Mouse (Mus musculus): Measurements from ENCODE around the gene Fgf16.

The Fgf16 gene

GRCm38 (mm10) chrX:105764162-105765004 lies at the start of gene Fgf16:
Fgf16 (plus strand) TSS chrX:105764279.
- peak; percentile 8 to 11 for DNase-seq

- no peak for DNase-seq
Observed at GRCm38 (mm10) chrX:105714740-105715139, 49.3 kb upstream of the Fgf16 start.

DNA sequence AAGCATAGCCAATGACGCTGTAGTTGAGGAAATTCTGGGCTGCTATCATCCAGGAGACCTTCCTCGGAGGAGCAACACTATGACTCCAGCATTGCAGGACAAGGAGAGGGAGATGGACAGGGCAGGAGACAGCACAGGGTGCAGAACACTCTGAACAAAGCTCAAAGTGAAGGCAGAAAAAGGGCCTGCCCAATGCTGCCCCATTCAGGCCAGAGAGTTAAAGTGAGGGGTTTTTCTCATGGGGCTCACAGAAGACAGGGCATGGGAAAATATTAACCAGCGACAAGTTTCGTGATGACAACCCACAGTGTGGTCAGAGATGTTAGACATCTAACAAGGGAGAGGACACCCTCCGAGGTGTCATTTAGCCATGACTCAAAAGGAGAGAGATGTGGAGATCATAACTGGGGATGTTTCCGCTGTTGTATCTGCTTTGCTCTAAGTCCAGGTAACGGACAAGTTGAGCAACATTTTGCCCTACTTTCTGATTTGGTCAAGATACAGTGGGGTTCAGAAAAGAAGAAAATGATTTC lies 48.2 kb upstream of the Fgf16 start:
- DNase-seq, result no peak

- DNase-seq, result no peak
Observed at GRCm38 (mm10) chrX:105718388-105718787, 45.7 kb upstream of the Fgf16 start.

DNA sequence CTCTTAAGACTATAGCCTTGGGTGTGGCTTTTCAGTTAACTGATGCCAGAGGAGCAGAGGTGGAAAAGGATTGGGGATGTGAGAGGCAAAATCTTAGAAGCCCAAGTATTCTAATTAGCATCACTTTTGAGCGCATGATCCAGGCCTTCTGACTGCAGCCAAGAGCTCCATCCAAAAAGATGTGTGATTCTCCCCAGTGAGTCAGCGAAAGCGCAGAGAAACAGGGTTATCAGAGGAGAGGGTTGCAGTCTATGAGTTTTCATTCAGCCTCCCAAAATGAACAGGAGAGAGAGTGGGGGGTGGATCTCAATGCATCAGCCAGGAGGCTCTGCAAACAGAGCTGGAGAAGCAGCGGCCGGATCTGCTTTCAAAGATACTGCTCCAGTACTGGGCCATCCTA lies 45.1 kb upstream of the Fgf16 start:
- DNase-seq, result no peak

GRCm38 (mm10) chrX:105724174-105724573 lies 39.9 kb upstream of the Fgf16 start:
- no peak for DNase-seq

- peak; percentile 28 to 61 for DNase-seq
Observed at GRCm38 (mm10) chrX:105762847-105763527, 1.1 kb upstream of the Fgf16 start.

DNA sequence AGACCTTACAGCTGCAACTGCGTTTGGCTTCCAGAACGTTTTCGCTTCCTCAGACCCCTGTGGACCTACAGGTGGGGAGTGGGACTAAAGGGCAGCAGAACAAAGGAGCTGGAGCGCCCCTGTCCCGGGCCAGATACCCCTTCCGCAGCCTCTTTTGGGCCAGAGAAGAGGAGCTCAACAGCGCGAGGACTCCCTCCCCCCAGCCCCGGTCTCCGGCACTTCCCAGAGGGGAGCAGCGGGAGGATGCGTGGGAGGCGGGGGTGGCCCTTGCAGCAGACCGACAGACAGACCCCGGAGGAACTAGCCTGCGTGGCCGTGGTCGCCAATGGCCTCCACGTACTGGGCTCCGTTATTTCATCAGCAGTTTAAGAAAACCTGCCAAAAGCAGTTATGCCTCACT lies 467 bp upstream of the Fgf16 start:
- peak; percentile 30 for DNase-seq

DNA sequence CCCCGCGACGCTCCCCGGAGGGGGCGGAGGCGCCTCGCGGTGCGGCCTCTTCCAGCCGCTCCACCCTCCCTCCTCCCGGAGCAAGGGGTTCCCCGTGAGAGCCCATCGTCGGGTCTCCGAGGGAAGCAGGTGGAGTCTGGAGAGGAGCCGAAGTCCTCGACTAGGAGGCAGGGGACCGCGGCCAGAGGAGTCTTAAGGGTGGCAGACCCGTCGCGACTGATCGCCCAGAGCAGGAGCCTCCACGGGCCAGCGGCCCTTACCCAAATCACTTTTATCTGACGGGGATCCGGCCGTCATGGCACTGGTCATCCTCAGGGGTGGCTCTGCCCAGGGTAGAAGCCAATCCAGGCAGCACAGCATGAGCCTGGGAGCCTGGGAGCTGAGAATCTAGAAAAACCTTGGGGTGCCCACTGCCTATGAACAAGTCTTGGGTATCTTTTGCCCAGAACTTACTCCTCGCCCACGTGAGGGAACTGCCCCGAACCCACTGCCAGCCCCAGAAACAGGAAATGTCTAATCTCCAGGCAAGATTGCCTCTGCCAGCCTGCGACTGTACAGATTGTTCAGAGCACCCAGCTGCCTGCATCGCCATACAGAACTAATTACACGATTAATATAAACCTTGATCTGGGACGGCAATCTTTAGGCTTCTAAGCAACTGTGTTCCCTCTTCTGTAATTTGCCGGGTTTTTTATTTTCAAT lies 1.1 kb downstream of the Fgf16 start:
- DNase-seq, result peak in 1 of 2 experiments; percentile 7

- no peak for DNase-seq
Observed at GRCm38 (mm10) chrX:105766013-105766412, 1.9 kb downstream of the Fgf16 start.

DNA sequence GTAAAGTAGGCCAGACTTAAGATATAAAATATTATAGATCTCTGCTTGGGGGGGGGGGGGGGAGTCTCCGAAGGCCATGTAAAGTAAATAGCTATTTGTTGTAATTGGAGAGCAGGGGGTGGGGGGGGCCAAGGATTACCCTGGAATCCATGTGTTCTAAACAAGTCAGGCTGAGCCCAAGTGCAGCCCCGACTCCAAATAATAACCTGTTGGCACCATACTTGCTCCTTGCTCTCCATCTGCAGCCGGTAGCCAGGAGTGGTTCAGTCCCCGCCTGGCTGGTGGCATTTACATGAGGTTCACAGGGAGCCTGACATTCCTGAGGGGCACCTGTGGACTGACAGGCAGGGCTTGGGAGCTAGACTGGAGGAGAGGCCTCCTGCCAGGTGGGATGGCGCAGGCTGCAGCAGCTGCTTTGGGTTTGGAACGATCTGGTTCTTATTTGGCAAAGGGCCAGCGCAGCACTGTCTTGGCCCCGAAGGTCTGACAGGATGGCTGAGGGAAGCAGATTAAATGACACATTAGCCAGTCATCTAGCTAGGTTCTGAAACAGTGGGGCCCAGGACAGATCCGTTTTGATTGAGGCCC lies 3.2 kb downstream of the Fgf16 start:
- DNase-seq, result peak; percentile 15

DNA sequence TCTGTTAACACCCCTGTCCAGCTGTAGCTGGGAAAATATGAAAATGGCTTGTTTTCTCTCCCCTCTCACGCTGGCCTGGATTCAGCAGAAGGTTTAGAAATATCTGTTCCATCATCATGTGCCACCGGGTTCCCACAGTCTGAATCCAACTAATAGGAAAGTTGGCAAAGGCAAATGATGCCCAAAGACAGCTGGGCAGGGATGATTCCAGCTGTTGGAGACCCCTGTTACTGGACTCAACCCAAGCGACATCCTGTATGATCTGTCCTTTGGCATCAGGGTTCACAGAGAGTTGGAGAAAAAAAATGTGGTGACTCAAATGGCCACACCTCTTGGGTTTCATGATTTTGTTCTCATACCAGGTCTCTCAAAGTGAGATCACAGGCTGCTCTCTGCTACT lies 3.9 kb downstream of the Fgf16 start:
- DNase-seq, result no peak

GRCm38 (mm10) chrX:105773281-105773680 lies 9.2 kb downstream of the Fgf16 start:
- DNase-seq, result no peak

DNA sequence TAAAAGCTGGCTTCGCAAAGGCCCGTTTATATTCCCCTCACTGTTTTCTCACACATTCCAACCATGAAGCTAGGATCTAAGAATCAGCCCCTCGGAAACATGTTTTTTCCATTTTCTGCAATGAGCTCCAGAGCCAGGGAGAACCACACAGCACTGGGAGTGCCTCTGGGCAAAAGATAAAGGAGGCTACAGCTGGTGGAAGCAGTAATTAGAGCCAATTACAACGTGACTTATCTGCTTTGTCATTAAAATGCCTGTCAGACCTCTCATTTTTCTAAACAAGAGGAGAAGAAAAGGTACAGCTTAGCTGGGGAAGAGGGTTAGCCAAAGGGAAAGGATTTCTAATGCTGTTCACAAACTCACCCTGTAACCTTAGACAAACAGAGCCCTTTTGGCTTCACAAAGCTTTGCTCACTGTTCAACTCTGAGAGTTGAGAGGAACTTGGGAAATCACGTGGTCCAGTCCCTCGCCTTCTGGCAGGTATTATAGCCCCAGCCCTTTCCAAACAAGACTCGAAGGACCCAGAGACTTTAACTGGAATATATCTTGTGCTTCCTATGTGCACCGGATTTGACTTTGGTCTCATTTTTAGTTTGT lies 30.8 kb downstream of the Fgf16 start:
- no peak for DNase-seq

DNA sequence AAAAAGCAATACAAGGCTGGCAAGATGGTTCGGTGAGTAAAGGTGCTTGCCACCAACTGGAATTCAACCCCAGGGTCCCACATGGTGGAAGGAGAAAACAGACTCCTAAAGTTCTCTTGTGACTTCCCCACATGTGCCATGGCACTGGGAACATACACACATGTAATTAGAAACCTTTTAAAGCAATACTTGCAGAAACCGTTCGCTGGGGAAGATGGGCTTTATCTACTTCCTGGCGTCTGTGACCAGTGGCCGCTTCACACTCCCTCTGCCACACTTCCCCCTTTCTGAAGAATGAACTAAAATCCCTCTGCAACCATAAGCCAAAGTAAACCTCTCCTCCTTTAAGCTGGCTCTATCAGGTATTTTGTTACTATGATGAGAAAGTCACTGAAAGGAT lies 60.4 kb downstream of the Fgf16 start:
- DNase-seq, result no peak
